Mouse (Mus musculus) limb, embryonic 15.5 days (tissue): ENCODE data around the gene Dlgap1. TPM values are rescaled to one million over a fixed set of nuclear protein-coding genes. Genes with fewer than 3 reads are reported as not detected.
"Not testable (repeated sequence)": the region's sequence is repeated elsewhere in the genome, so short reads cannot be mapped to it uniquely, and the experiment has no call there.

ENCODE experiments used
- ATAC-seq: fragments of 200-750 bp; cut with Nextera tagmentation; 2 replicates; pipeline ENCODE4 v1.8.0; 2017; ENCODE audit warnings: low read depth, moderate TSS enrichment; ENCODE audit not compliant: insufficient number of reproducible peaks, low FRiP score, low TSS enrichment
- H3K27ac ChIP-seq: fragments of 300-500 bp; sonication (generic); 2 replicates; pipeline ENCODE4 v1.5.1; 2015; ENCODE audit warnings: moderate library complexity, mild to moderate bottlenecking, inconsistent platforms
- H3K27me3 ChIP-seq: fragments of 300-500 bp; sonication (generic); 2 replicates; pipeline ENCODE4 v1.6.1; 2015; ENCODE audit warnings: inconsistent platforms
- H3K36me3 ChIP-seq: fragments of 300-500 bp; sonication (generic); 2 replicates; pipeline ENCODE4 v1.6.1; 2015; ENCODE audit warnings: inconsistent platforms
- H3K4me1 ChIP-seq: fragments of 300-500 bp; sonication (generic); 2 replicates; pipeline ENCODE4 v1.6.1; 2015; ENCODE audit warnings: inconsistent platforms
- H3K4me2 ChIP-seq: fragments of 300-500 bp; sonication (generic); 2 replicates; pipeline ENCODE4 v1.6.1; 2015; ENCODE audit warnings: mild to moderate bottlenecking, inconsistent platforms
- H3K4me3 ChIP-seq: fragments of 300-500 bp; sonication (generic); 2 replicates; pipeline ENCODE4 v1.5.1; 2015; ENCODE audit warnings: mild to moderate bottlenecking, inconsistent platforms
- H3K9ac ChIP-seq: fragments of 300-500 bp; sonication (generic); 2 replicates; pipeline ENCODE4 v1.6.1; 2015; ENCODE audit warnings: inconsistent platforms
- H3K9me3 ChIP-seq: fragments of 300-500 bp; sonication (generic); 2 replicates; pipeline ENCODE4 v1.6.1; 2016; ENCODE audit warnings: inconsistent platforms
- WGBS: fragments of 180-500 bp; shearing (Covaris S2); methylation state at CpG from one replicate; pipeline ENCODE4 v1.1.7; 2015; 5-methylcytosine and 5-hydroxymethylcytosine counted together
- polyA plus RNA-seq: library from polyadenylated mRNA; unstranded; fragments of >200 nt; fragmentation: Nextera tagmentation; extraction: Ambion mirVana; gene quantifications from 2 replicates; pipeline ENCODE4 v1.2.1, GENCODE M21; 2015

Gene Dlgap1
- polyA plus RNA-seq, 1 experiment from 2014 or later = 3.1 TPM

DNA sequence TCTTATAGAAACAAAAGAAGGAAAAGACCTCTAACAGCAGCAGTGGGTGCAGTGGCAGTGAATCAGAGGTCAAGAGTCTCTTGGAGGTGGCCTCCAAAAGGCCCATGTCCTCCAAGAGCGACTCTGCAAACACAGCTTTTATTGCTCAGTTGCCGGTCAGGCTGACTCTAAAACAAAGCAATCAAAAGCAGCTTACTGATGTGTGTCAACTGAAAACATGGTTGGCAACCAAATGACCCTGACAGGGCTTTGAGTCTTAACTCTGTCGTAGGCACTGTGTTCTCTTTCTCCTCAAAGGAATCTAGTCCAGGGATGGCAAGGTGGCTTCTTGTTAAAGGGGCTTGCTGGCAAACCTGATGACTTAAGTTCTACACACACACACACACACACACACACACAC lies 840.9 kb downstream of the Dlgap1 start:
- no peak overlapping the region for H3K4me3 ChIP-seq
- no peak overlapping the region for H3K27ac ChIP-seq
- no peaks in the 10 kb centered on the region for H3K36me3 ChIP-seq
- 50% methylated on average over 3 of the region's 3 CpGs for WGBS
- ATAC-seq = no peak
- no peaks in the 10 kb centered on the region for H3K4me1 ChIP-seq
- no peaks in the 10 kb centered on the region for H3K9me3 ChIP-seq
- H3K4me2 ChIP-seq = no peak overlapping the region
- no peaks in the 10 kb centered on the region for H3K27me3 ChIP-seq
- H3K9ac ChIP-seq = no peak overlapping the region

DNA sequence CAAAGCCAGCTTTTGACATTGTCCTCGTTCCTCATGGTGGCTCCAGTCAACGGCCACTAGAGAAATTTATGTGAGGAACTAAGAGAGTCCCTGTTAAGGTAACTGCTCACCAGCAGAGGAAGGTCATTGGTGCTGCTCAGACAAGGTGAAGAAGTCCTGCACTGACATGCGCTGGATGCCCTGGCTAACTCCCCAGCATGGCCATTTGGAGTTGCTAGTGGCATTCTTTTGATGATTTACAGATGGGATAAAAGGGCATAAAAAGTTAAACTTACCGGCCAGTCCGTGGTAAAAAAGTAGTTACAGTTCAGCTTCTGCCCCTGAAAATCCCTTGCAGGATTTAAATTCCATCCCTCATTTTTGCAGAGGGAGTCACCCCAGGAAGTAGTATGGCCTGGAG lies 841.9 kb downstream of the Dlgap1 start:
- Histone ChIP-seq H3K9me3 (no peaks in the 10 kb centered on the region), H3K4me1 (no peaks in the 10 kb centered on the region), H3K9ac (no peak overlapping the region), H3K36me3 (no peaks in the 10 kb centered on the region), H3K27ac (no peak overlapping the region), H3K4me3 (no peak overlapping the region), H3K27me3 (peaks cover 2% of the 10 kb centered on the region; the same call in 1 of the 2 replicates), H3K4me2 (no peak overlapping the region)
- WGBS = 49% methylated on average over 5 of the region's 5 CpGs
- no peak for ATAC-seq

DNA sequence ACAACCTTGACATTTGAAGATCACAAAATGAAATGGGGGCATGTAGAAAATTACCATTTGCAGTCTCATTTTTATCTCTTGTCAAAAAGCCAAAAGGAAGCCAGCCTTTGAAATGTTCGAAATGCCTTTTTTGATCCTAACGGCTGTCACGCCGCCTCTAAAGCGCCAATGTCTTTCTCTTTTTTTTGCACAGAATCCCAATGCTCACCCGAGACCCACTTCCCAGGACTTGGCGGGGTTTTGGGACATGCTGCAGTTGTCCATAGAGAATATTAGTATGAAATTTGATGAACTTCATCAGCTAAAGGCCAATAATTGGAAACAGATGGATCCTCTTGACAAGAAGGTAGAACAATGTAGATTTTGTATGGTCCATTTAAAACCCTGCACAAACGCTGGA lies 846.1 kb downstream of the Dlgap1 start:
- Histone ChIP-seq H3K4me3 (no peak overlapping the region), H3K27me3 (peaks cover 34% of the 10 kb centered on the region), H3K9ac (no peak overlapping the region), H3K36me3 (no peaks in the 10 kb centered on the region), H3K4me2 (no peak overlapping the region), H3K4me1 (peaks cover 8% of the 10 kb centered on the region; the same call in 1 of the 2 replicates), H3K9me3 (no peaks in the 10 kb centered on the region), H3K27ac (no peak overlapping the region)
- no peak for ATAC-seq
- 73% methylated on average over 8 of the region's 8 CpGs for WGBS

DNA sequence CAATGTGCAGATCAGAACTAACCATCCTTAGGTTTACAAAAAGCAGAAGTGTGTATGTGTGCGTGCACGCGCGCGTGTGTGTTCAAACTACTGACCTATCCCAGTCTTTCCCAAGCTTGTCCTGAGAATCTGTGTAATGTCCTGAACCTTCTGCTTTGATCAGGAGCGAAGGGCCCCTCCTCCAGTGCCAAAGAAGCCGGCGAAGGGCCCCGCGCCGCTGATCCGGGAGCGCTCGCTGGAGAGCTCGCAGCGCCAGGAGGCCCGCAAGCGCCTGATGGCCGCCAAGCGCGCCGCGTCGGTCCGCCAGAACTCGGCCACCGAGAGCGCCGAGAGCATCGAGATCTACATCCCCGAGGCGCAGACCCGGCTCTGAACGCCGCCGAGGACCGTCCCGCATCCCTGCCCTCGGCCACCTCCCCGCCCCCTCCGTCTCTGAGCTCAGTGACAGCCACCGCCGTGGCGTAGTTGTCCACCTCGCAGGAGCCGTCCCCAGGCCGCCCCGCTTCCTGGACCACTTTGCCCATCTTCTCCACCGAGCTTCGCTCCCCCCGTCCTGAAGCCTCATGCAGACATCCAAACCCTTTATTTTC lies 849.1 kb downstream of the Dlgap1 start:
- WGBS = 4% methylated on average over 51 of the region's 51 CpGs
- Histone ChIP-seq H3K9me3 (no peaks in the 10 kb centered on the region), H3K4me2 (peak overlapping the region; percentile 88), H3K4me3 (peak overlapping the region; percentile 46), H3K9ac (0 out of 2 replicates have a peak overlapping the region, but pooled peaks have one; percentile 23), H3K27ac (no peak overlapping the region), H3K27me3 (peaks cover 37% of the 10 kb centered on the region), H3K4me1 (peaks cover 8% of the 10 kb centered on the region; the same call in 1 of the 2 replicates), H3K36me3 (no peaks in the 10 kb centered on the region)
- no peak for ATAC-seq

DNA sequence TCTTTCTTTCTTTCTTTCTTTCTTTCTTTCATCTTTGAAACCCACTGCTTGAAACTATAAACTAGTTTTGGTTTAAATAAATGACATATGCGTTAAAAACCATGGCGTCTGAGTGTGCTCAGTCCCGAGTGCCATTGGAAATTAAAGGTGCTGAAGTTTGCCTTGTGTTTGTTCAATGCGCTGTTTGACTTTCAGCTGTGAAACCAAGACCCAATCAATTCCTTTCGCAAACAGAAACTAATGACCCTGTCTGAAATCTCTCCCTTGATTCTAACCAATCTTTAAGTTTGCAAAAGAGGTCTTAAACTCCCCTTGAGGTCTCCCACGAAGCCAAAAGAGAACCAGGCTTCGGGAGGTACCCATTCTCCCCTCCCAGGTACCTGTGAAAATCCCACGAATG lies 854.2 kb downstream of the Dlgap1 start:
- Histone ChIP-seq H3K4me2 (no peak overlapping the region), H3K4me3 (no peak overlapping the region)

DNA sequence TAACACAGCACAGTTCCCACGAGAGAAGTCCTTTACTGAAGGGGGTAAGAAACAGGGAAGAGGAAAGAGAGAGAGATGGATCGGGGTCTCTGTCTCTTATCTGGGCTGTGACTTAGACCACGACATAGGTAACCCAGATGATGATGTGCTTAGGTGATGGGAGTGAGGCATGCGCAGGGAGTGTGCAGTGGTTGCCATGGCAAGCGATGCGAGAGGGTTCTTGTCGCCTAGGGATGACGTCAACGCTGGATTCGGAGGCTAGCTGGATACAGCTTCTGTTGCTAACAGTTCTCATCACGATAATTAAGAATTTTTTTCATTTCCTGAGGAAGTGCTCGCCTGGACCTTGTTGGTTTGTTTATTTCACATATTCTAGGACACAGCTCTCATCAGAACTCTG lies 857.4 kb downstream of the Dlgap1 start:
- Histone ChIP-seq H3K27me3 (no peaks in the 10 kb centered on the region), H3K36me3 (no peaks in the 10 kb centered on the region), H3K4me1 (no peaks in the 10 kb centered on the region), H3K4me2 (no peak overlapping the region), H3K27ac (no peak overlapping the region), H3K9ac (no peak overlapping the region), H3K4me3 (no peak overlapping the region), H3K9me3 (no peaks in the 10 kb centered on the region)
- ATAC-seq = no peak
- WGBS = 84% methylated on average over 12 of the region's 12 CpGs

More for the DNA sequence above, 854.2 kb downstream of the Dlgap1 start:
- 85% methylated on average over 8 of the region's 8 CpGs for WGBS
- Histone ChIP-seq H3K36me3 (no peaks in the 10 kb centered on the region), H3K9ac (no peak overlapping the region), H3K27me3 (peaks cover 15% of the 10 kb centered on the region), H3K27ac (no peak overlapping the region), H3K4me1 (peaks cover 2% of the 10 kb centered on the region; the same call in 1 of the 2 replicates), H3K9me3 (no peaks in the 10 kb centered on the region)
- no peak for ATAC-seq

DNA sequence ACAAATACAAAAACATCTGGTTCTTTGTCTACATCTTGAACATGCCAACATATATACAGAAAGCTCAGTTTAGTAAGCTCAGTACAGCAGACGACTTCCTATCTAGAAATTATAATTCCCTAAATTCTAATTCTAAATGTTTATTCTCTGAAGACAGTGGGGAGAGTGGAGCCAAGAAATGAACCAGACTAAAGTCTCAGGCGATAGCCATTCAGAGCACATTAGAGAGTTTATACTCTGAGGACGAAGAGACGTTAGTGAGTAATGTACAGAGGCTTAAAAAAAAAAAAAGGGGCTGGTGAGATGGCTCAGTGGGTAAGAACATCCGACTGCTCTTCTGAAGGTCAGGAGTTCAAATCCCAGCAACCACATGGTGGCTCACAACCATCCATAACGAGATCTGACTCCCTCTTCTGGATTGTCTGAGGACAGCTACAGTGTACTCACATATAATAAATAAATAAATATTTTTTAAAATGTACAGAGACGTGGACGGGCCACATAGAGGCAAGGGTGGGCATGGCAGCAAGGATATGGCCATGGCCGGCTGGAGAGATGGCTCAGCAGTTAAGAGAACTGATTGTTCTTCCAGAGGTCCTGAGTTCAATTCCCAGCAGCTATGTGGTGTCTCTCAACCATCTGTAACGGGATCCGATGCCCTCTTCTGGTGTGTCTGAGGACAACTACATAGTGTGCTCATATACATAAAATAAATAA lies 858.7 kb downstream of the Dlgap1 start:
- H3K36me3 ChIP-seq, H3K4me1 ChIP-seq, H3K9ac ChIP-seq, H3K4me2 ChIP-seq, H3K27me3 ChIP-seq, ATAC-seq, H3K27ac ChIP-seq, H3K9me3 ChIP-seq, H3K4me3 ChIP-seq: not testable (repeated sequence)
- 83% methylated on average over 11 of the region's 11 CpGs for WGBS

DNA sequence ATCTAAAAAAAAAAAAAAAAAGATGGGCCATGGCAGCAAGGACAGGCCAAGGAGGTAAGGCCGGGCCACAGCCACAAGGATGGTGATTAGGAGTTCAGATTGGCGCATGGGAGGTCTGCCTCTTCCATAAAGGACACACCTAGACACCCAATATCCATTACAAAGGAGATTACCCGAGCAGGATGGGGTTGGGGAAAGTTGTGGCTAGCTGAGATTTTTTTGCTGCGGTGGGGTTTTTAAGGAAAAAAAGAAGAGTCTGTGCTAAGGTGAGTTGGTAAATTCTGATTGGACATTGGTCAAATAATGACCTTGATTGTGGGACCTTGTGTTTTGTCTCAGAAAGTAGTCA lies 859.3 kb downstream of the Dlgap1 start:
- no peaks in the 10 kb centered on the region for H3K36me3 ChIP-seq
- no peaks in the 10 kb centered on the region for H3K9me3 ChIP-seq
- H3K4me3 ChIP-seq = no peak overlapping the region
- H3K27me3 ChIP-seq = no peaks in the 10 kb centered on the region
- no peaks in the 10 kb centered on the region for H3K4me1 ChIP-seq
- no peak overlapping the region for H3K4me2 ChIP-seq
- no peak for ATAC-seq
- H3K9ac ChIP-seq = no peak overlapping the region
- H3K27ac ChIP-seq = no peak overlapping the region
- 84% methylated on average over 4 of the region's 4 CpGs for WGBS

DNA sequence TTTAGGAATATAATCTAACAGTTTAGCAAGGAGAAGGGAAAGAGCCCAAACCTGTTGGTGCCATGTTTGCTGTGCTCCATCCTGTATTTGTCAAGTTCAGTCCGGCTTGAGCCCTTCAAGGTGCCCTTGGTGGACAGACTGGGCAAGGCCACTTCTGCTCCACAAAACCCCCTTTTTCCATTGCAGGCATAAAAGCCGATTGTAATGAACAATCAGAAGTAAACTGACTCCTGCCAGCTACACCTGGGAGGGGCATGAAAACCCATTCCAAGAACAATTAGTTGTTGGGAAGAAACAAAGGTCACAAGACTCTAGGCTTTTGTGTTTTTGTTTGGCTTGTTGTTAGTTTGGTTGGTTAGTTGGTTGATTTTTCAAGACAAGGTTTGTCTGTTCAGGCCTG lies 859.7 kb downstream of the Dlgap1 start:
- Histone ChIP-seq H3K4me3 (no peak overlapping the region), H3K9me3 (no peaks in the 10 kb centered on the region), H3K27me3 (0 out of 2 replicates have a peak, but pooled peaks cover 2% of the 10 kb centered on the region), H3K36me3 (no peaks in the 10 kb centered on the region), H3K4me2 (no peak overlapping the region), H3K9ac (no peak overlapping the region), H3K27ac (no peak overlapping the region), H3K4me1 (no peaks in the 10 kb centered on the region)
- WGBS = 78% methylated on average over 2 of the region's 2 CpGs
- ATAC-seq = no peak

DNA sequence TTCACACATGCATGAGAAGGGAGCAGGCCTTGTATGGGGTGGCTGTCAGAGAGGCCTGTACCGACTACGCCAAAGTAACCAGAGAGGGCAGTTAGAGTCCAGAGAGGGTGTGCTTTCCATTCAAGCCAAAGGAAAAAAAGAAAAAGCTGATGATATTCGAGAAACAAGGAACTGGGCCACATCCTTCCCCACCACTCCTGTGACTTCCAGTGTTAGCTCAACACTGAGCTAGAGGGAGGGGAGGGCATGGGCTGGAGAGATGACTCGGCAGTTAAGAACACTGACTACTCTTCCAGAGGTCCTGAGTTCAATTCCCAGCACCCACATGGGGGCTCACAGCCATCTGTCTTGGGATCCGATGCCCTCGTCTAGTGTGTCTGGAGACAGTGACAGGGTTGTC lies 860.3 kb downstream of the Dlgap1 start:
- ATAC-seq = no peak
- Histone ChIP-seq H3K4me1 (peaks cover under 1% of the 10 kb centered on the region), H3K27me3 (0 out of 2 replicates have a peak, but pooled peaks cover 3% of the 10 kb centered on the region), H3K27ac (no peak overlapping the region), H3K4me2 (no peak overlapping the region), H3K4me3 (no peak overlapping the region), H3K9me3 (no peaks in the 10 kb centered on the region), H3K9ac (no peak overlapping the region), H3K36me3 (no peaks in the 10 kb centered on the region)
- 81% methylated on average over 6 of the region's 6 CpGs for WGBS

DNA sequence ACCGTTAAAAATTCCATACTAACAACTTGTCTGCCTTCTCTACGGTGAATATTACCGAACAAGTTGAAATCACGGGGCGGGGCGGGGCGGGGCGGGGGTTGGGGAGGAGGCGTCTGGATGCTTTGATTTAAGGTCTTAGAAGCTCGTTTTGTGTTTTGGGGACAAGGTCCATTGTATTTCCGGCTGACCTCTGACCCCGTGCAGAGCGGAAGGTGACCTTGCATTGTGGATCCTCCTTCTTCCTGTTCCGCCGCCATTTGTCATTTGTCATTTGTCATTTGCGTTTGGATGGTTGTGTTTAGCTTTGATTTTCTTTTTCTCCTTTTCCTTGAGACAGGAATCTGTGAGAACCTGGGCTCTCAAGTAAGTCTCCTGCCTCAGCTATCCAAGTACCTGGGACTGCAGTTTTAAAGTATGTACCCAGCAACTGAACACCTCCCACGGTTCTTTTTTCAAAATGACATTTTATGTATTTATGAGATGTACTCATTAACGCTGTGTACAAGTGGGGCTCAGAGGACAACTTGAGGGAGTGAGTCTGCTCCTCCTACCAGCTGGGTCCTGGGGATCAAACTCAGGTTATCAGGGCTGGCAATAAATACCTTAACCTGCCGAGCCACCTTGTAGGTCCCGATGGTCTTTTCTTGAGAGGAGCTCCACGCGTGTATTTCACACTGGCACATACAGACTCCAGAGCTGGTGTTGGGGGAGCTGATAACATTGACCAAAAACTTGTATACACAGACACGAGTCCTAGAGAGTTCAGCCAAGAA lies 861.3 kb downstream of the Dlgap1 start:
- no peaks in the 10 kb centered on the region for H3K9me3 ChIP-seq
- no peak overlapping the region for H3K4me2 ChIP-seq
- ATAC-seq = no peak
- peaks cover 10% of the 10 kb centered on the region for H3K4me1 ChIP-seq
- no peak overlapping the region for H3K4me3 ChIP-seq
- 0 out of 2 replicates have a peak, but pooled peaks cover 3% of the 10 kb centered on the region for H3K27me3 ChIP-seq
- H3K36me3 ChIP-seq = no peaks in the 10 kb centered on the region
- H3K27ac ChIP-seq = no peak overlapping the region
- 79% methylated on average over 23 of the region's 23 CpGs for WGBS
- H3K9ac ChIP-seq = no peak overlapping the region

DNA sequence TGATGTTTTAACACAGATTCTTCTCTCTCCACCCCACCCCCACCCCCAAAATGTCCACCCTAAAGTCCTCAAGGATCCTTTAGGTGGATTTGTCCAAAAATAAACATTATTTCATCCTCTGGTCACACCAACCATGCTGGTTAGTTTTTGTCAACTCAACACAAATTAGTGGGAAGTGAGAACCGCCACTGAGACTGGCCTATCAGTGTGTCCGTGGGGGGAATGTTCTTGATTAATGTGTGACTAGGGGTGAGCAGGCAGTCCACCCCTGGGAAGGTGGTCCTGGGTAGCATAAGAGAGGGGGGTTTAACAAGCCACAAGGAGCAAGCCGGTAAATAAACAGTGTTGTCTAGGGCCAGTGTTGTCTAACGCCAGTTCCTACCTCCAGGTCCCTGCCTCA lies 862.7 kb downstream of the Dlgap1 start:
- WGBS = 55% methylated on average over 4 of the region's 4 CpGs
- no peak for ATAC-seq
- Histone ChIP-seq H3K9me3 (no peaks in the 10 kb centered on the region), H3K36me3 (no peaks in the 10 kb centered on the region), H3K9ac (no peak overlapping the region), H3K4me2 (no peak overlapping the region), H3K27ac (no peak overlapping the region), H3K27me3 (0 out of 2 replicates have a peak, but pooled peaks cover 3% of the 10 kb centered on the region), H3K4me1 (peaks cover 14% of the 10 kb centered on the region), H3K4me3 (no peak overlapping the region)
